16 mouse cellular contexts compared by ENCODE assay signal in the genomic region with DNA sequence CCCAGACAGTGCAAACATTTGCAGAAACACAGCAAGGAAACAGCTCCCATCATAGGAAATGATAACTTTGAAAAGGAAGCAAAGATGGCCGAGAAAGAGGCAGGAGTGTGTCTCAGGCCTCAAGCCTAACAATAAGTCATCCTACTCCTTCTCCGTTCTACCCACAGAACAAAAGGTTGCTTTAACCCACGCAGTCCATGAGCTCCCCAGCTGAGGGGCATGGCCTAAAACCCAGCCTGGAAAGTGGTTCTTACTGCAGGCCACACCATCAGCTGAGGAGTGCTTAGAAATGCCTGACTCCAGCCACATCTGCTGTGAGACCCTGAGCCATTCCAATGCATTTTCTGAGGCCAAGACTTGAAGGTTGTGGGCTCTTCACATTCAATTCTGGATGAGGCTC. TPM values are rescaled to one million over a fixed set of nuclear protein-coding genes. Genes with fewer than 3 reads are reported as not detected.
A peak's percentile ranks its signal among the peaks of the same experiment; 100 is the strongest.
DNase-seq lines count a peak whose midpoint lies in the region; ATAC-seq and TF ChIP-seq lines count a peak whose summit lies in the region.
"Had no signal": no experiment of that assay in that cellular context is flagged by ENCODE, and none has a peak within 500 bp of the region (broad histone marks: within the 10 kb centered on the region; RNA-seq: fewer than 3 reads in every experiment).

No protein-coding gene starts in this region.

- no peak for ATAC-seq in heart, embryonic 13.5 days (ENCODE audit: extremely low read depth, insufficient number of reproducible peaks, low FRiP score, low TSS enrichment)
- ATAC-seq in midbrain, embryonic 16.5 days, result no peak
- no peak for ATAC-seq in liver, postnatal 0 days
- ATAC-seq: forebrain, postnatal 0 days had no signal

- no peaks in the 10 kb centered on the region for H3K9me3 ChIP-seq in heart, embryonic 13.5 days
- no peaks in the 10 kb centered on the region for H3K9me3 ChIP-seq in midbrain, embryonic 10.5 days (replicated peaks)
- no peaks in the 10 kb centered on the region for H3K9me3 ChIP-seq in midbrain, embryonic 16.5 days (replicated peaks; ENCODE audit: control insufficient read depth, low read length, poor library complexity, severe bottlenecking)
- H3K9me3 ChIP-seq in liver, postnatal 0 days (ENCODE audit: low read length), result no peaks in the 10 kb centered on the region
- H3K9me3 ChIP-seq: embryonic facial prominence, embryonic 12.5 days; hindbrain, embryonic 12.5 days; limb, embryonic 10.5 days had no signal

- peaks cover 9% of the 10 kb centered on the region for H3K36me3 ChIP-seq in heart, embryonic 13.5 days
- no peaks in the 10 kb centered on the region for H3K36me3 ChIP-seq in midbrain, embryonic 10.5 days
- H3K36me3 ChIP-seq in midbrain, embryonic 16.5 days (ENCODE audit: control insufficient read depth, insufficient read depth, low read length), result no peaks in the 10 kb centered on the region
- H3K36me3 ChIP-seq in liver, postnatal 0 days (replicated peaks; ENCODE audit: insufficient read depth, low read length), result peaks cover 24% of the 10 kb centered on the region
- H3K36me3 ChIP-seq: embryonic facial prominence, embryonic 12.5 days; hindbrain, embryonic 12.5 days; limb, embryonic 10.5 days had no signal

- peak overlapping the region; percentile 20; the same call in 1 of the 2 replicates for H3K4me3 ChIP-seq in heart, embryonic 13.5 days
- no peak overlapping the region for H3K4me3 ChIP-seq in midbrain, embryonic 10.5 days
- no peak overlapping the region for H3K4me3 ChIP-seq in midbrain, embryonic 16.5 days (ENCODE audit: low read depth, low read length)
- no peak overlapping the region for H3K4me3 ChIP-seq in brown adipose tissue, adult 24 weeks (ENCODE audit: insufficient read depth, low read depth, low read length)
- H3K4me3 ChIP-seq in liver, postnatal 0 days (ENCODE audit: low read depth, low read length), result peak overlapping the region; percentile 36
- H3K4me3 ChIP-seq: embryonic facial prominence, embryonic 12.5 days; hindbrain, embryonic 12.5 days; left cerebral cortex, adult 2 months; limb, embryonic 10.5 days had no signal

- no peaks in the 10 kb centered on the region for H3K27me3 ChIP-seq in heart, embryonic 13.5 days (replicated peaks)
- H3K27me3 ChIP-seq in midbrain, embryonic 10.5 days (ENCODE audit: low read depth, poor library complexity, severe bottlenecking), result no peaks in the 10 kb centered on the region
- no peaks in the 10 kb centered on the region for H3K27me3 ChIP-seq in midbrain, embryonic 16.5 days (ENCODE audit: control insufficient read depth, insufficient read depth, low read depth, low read length)
- H3K27me3 ChIP-seq in liver, postnatal 0 days (ENCODE audit: insufficient read depth, low read length), result no peaks in the 10 kb centered on the region
- H3K27me3 ChIP-seq: embryonic facial prominence, embryonic 12.5 days; hindbrain, embryonic 12.5 days had no signal

- intact Hi-C loops in heart, postnatal 14 days (cut with DNase I), result no loop called here

- no peak for TF ChIP-seq CTCF in liver, postnatal 0 days (IDR thresholded peaks at IDR 0.05; ENCODE audit: low read depth)

- H3K4me1 ChIP-seq in heart, embryonic 13.5 days, result peaks cover 27% of the 10 kb centered on the region
- no peaks in the 10 kb centered on the region for H3K4me1 ChIP-seq in midbrain, embryonic 10.5 days
- no peaks in the 10 kb centered on the region for H3K4me1 ChIP-seq in midbrain, embryonic 16.5 days (ENCODE audit: control insufficient read depth, insufficient read depth, low read length)
- H3K4me1 ChIP-seq in brown adipose tissue, adult 24 weeks (ENCODE audit: control insufficient read depth, insufficient read depth, insufficient read length, low read length), result peaks cover 25% of the 10 kb centered on the region
- H3K4me1 ChIP-seq in liver, postnatal 0 days (ENCODE audit: insufficient read depth), result peaks cover 52% of the 10 kb centered on the region
- H3K4me1 ChIP-seq: embryonic facial prominence, embryonic 12.5 days; hindbrain, embryonic 12.5 days; limb, embryonic 10.5 days had no signal

- 59% methylated on average over 3 of the region's 3 CpGs for WGBS in heart, embryonic 13.5 days
- 51% methylated on average over 3 of the region's 3 CpGs for WGBS in midbrain, embryonic 10.5 days
- WGBS in midbrain, embryonic 16.5 days, result 57% methylated on average over 3 of the region's 3 CpGs
- 30% methylated on average over 3 of the region's 3 CpGs for WGBS in liver, postnatal 0 days (ENCODE audit: insufficient replicate concordance)

- TF ChIP-seq EP300 in liver, postnatal 0 days (IDR thresholded peaks at IDR 0.05; ENCODE audit: low read depth), result no peak

- DNase-seq in heart, postnatal 14 days, result no peak
- DNase-seq in midbrain, embryonic 10.5 days (ENCODE audit: low spot score), result no peak
- DNase-seq in liver, postnatal 0 days, result no peak
- DNase-seq in left cerebral cortex, adult 11 months (ENCODE audit: low spot score), result no peak
- DNase-seq in urinary bladder, postnatal 10 days (ENCODE audit: low spot score), result no peak
- DNase-seq: adrenal gland, postnatal 10 days; forebrain, postnatal 0 days; thymus, postnatal 36 days had no signal

- H3K9ac ChIP-seq in heart, embryonic 13.5 days, result peak overlapping the region; percentile 19; the same call in 1 of the 2 replicates
- no peak overlapping the region for H3K9ac ChIP-seq in midbrain, embryonic 16.5 days (ENCODE audit: low read depth, low read length)
- H3K9ac ChIP-seq in liver, postnatal 0 days (replicated peaks), result peak overlapping the region; percentile 60
- H3K9ac ChIP-seq: embryonic facial prominence, embryonic 12.5 days; forebrain, postnatal 0 days; hindbrain, embryonic 12.5 days had no signal

- H3K4me2 ChIP-seq in heart, embryonic 13.5 days, result peak overlapping the region; percentile 58
- no peak overlapping the region for H3K4me2 ChIP-seq in midbrain, embryonic 16.5 days (ENCODE audit: low read length)
- H3K4me2 ChIP-seq in liver, postnatal 0 days (ENCODE audit: low read depth, low read length), result peak overlapping the region; percentile 72
- H3K4me2 ChIP-seq: embryonic facial prominence, embryonic 12.5 days; hindbrain, embryonic 12.5 days had no signal

- peak overlapping the region; percentile 37 for H3K27ac ChIP-seq in heart, embryonic 13.5 days (replicated peaks)
- 0 out of 2 replicates have a peak overlapping the region, but pooled peaks have one; percentile 6 for H3K27ac ChIP-seq in midbrain, embryonic 10.5 days (replicated peaks)
- no peak overlapping the region for H3K27ac ChIP-seq in midbrain, embryonic 16.5 days (ENCODE audit: low read length)
- H3K27ac ChIP-seq in brown adipose tissue, adult 24 weeks (replicated peaks; ENCODE audit: low read depth, low read length), result 0 out of 2 replicates have a peak overlapping the region, but pooled peaks have one; percentile 4
- H3K27ac ChIP-seq in liver, postnatal 0 days (ENCODE audit: low read depth), result peak overlapping the region; percentile 97
- H3K27ac ChIP-seq: embryonic facial prominence, embryonic 12.5 days; hindbrain, embryonic 12.5 days; kidney, postnatal 0 days; left cerebral cortex, adult 2 months; limb, embryonic 10.5 days had no signal

RNA-seq across cellular contexts. Expression of a gene that starts 10.8 kb away (rescaled TPM):
- 8.6 and 9.0 TPM in 2 replicates for polyA plus RNA-seq in heart, embryonic 13.5 days (2015; fragmentation: Nextera tagmentation; extraction: Ambion mirVana)
- total RNA-seq in heart, postnatal 14 days (2021), result 10 to 100 TPM; 16.9 to 18.8 TPM
- polyA plus RNA-seq in midbrain, embryonic 10.5 days (2016; fragmentation: Nextera tagmentation; extraction: Ambion mirVana), result 2.1 and 2.4 TPM in 2 replicates
- polyA plus RNA-seq in midbrain, embryonic 16.5 days (2015; fragmentation: Nextera tagmentation; extraction: Ambion mirVana), result 1.0 and 1.1 TPM in 2 replicates
- 10.5 and 10.6 TPM in 2 replicates for polyA plus RNA-seq in brown adipose tissue, adult 24 weeks (2012; ENCODE audit: insufficient read depth, insufficient read length, missing spikeins)
- 14.7 and 16.6 TPM in 2 replicates for polyA plus RNA-seq in liver, postnatal 0 days (2015; fragmentation: Nextera tagmentation; extraction: Ambion mirVana)

RNA-seq across cellular contexts. Expression of a gene that starts 37.7 kb away (rescaled TPM):
- 2.9 TPM in 2 replicates for polyA plus RNA-seq in heart, embryonic 13.5 days (2015; fragmentation: Nextera tagmentation; extraction: Ambion mirVana)
- 1 to 10 TPM; 2.6 to 3.7 TPM for total RNA-seq in heart, postnatal 14 days (2021)
- 14.6 and 15.6 TPM in 2 replicates for polyA plus RNA-seq in midbrain, embryonic 10.5 days (2016; fragmentation: Nextera tagmentation; extraction: Ambion mirVana)
- polyA plus RNA-seq in midbrain, embryonic 16.5 days (2015; fragmentation: Nextera tagmentation; extraction: Ambion mirVana), result 5.5 and 7.6 TPM in 2 replicates
- 1.7 and 2.9 TPM in 2 replicates for polyA plus RNA-seq in brown adipose tissue, adult 24 weeks (2012; ENCODE audit: insufficient read depth, insufficient read length, missing spikeins)
- polyA plus RNA-seq in liver, postnatal 0 days (2015; fragmentation: Nextera tagmentation; extraction: Ambion mirVana), result 0.11 and 0.16 TPM in 2 replicates

RNA-seq across cellular contexts. Expression of a gene that starts 44.5 kb away (rescaled TPM):
- polyA plus RNA-seq in heart, embryonic 13.5 days (2015; fragmentation: Nextera tagmentation; extraction: Ambion mirVana), result 7.6 and 8.0 TPM in 2 replicates
- 1 to 10 TPM; 3.4 to 3.8 TPM for total RNA-seq in heart, postnatal 14 days (2021)
- 12.9 and 13.6 TPM in 2 replicates for polyA plus RNA-seq in midbrain, embryonic 10.5 days (2016; fragmentation: Nextera tagmentation; extraction: Ambion mirVana)
- polyA plus RNA-seq in midbrain, embryonic 16.5 days (2015; fragmentation: Nextera tagmentation; extraction: Ambion mirVana), result 7.0 and 8.3 TPM in 2 replicates
- 0.28 and 0.63 TPM in 2 replicates for polyA plus RNA-seq in brown adipose tissue, adult 24 weeks (2012; ENCODE audit: insufficient read depth, insufficient read length, missing spikeins)
- 0.59 and 0.61 TPM in 2 replicates for polyA plus RNA-seq in liver, postnatal 0 days (2015; fragmentation: Nextera tagmentation; extraction: Ambion mirVana)

Comparison
In these comparisons a context has a peak if more than half of its experiments do, and no peak if none do; other contexts are left out.
1. H3K4me3 ChIP-seq: peak in heart, embryonic 13.5 days (single experiment) and liver, postnatal 0 days (single experiment); none in midbrain, embryonic 10.5 days (single experiment), midbrain, embryonic 16.5 days (single experiment) and brown adipose tissue, adult 24 weeks (single experiment).